Mouse (Mus musculus) thymus, adult 18-20 months (tissue): Measurements from ENCODE around the gene Rreb1.
A peak's percentile ranks its signal among the peaks of the same experiment; 100 is the strongest.

Experiments
- DNase-seq, 2 experiments: peaks; one replicate each; pipeline ENCODE4 v3.0.0; 2022; ENCODE audit warnings: mixed read lengths in 2 of 2

Gene Rreb1

DNA sequence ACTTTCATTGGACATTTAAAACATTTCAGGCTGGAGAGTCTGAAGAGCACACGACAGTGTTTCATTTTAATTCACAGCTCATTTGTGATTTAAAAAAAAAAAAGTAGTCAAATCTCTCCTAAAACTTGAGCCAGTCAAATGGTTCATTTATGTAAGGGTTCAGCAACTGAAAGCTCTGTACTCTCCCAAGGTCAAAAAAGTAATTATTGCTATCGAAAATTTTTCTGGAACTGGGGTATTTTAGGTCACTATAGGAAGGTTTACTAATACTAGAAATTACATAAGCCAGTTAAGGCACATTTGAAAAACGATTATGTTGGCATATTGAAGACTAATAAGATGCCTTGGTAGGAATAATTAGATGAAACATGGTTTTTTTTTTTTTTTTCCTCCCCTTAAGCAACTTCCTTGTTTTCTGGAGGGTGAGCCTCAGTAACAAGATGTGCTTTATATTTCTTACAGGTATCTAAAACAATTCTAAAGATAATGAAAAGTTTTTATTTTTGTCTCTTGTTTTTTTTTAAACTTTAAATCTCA is 77.1 kb downstream of the Rreb1 start:
- no peak for DNase-seq

GRCm38 (mm10) chr13:37855765-37856164 is 77.6 kb downstream of the Rreb1 start:
- no peak for DNase-seq

DNA sequence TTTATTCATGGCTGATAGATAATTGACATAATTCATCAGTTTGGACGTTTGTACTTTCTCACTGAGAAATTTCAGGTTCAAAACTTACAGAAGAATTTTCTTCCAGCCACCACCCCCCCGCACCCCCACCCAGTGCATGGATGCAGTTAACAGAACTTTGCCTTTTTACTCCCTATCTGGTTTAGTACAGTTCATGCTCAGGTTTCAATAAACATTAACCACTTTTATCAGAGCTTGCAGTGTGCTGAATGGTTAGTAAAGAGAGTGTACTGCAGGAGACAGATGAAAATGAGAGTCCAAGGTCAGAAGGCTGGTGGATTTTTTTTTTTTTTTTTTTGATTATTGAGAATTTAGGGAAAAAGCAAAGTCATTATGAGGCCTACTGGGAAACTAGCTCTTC is 78.3 kb downstream of the Rreb1 start:
- no peak for DNase-seq

GRCm38 (mm10) chr13:37857284-37858065 is 79.3 kb downstream of the Rreb1 start:
- DNase-seq: peak; percentile 87 to 88

DNA sequence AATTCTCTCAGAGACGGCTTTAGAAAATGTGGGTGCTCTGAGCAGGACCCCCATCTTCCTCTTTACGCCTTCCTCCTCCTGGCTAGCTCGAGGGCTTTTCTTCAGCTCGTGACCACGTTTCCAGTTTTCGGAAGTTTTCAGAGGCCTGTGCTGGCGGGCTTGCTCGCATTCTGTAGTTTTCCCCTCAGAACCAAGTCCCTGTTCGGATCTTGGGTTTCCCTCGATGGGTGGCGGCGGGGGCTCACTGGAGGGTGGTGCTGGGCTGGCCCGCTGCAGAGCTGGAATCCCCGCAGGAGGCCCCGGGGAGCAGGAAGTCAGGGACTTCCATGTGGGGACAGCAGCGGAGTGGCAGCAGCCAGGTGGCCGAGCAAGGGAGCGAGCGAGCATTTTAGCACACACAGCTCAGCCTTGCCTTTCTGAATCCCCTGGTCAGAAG is 79.9 kb downstream of the Rreb1 start:
- DNase-seq: peak; percentile 56 to 63

DNA sequence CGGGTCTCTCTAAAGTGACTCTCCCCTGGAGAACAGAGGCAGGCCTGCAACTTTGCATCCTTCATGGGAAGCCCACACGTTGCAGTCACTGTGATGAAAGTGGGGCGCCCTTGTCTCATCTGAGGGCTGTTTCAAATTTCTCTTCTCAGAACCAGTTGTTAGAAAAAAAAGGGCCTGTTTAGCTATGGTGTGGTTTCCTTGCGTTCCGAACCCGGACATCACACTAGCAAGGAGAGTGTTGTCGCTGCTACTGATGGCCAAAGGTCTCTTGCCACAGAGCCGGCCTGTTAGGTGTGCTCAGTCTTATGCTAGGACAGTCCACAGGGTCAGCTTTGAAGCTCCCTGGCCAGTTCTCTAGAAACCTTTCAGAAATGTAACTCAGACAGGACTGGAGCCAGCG is 80.3 kb downstream of the Rreb1 start:
- DNase-seq: no peak

GRCm38 (mm10) chr13:37859782-37860181 is 81.6 kb downstream of the Rreb1 start:
- no peak for DNase-seq

GRCm38 (mm10) chr13:37860204-37860603 is 82.0 kb downstream of the Rreb1 start:
- DNase-seq: no peak

DNA sequence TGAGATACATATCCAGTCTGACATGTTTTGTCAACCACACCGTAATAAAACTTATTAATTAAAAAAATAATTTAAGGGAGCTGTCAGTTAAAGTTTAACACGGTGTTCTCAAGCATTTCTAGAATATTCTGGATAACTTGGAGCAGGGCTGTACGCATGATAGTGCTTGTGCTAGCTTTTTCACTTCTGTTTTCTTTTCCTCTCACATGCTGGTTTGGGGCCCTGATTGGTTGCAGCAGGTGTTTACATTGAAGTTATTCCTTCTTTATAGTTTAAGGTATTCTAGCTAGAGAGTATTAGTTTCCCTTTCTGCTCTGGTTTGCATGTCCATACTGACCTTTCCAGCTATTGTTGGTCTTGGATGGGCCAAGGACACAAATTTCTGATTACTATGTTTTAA is 82.6 kb downstream of the Rreb1 start:
- DNase-seq: no peak

DNA sequence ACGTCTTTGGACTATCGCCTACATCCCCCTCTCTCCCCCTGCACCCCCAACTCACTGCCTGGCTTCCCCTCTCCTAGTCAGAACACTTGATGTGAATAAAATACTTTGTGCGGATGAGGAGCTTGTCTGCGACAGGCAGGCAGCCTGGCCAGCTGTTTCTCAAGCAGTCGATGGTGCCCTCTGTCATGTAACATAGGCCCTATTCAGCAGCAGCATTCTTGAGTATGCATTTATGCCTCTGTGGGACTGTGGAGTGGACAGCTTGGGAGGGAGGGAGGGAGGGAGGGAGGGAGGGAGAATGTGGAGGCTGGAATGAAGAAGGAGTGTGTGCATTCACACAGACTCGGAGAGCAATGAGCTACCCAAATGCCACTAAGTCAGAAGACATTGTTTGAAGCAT is 84.3 kb downstream of the Rreb1 start:
- no peak for DNase-seq

DNA sequence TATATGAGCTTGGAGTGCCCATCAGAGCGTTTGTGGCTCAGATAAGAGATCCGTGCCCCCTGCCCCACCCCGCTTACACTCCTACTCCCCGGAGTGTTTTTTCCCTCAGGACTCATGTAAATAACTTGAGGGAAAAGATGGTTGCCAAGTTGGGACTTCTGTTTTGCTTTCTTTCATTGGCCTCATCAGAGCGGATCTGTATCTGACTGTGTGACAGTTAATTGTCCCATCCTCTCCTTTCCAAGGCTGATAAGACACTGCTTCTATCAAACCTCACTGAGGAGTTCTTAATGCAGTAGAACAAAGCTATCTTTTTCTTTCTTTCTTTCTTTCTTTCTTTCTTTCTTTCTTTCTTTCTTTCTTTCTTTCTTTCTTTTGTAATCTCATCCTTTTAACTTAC is 85.4 kb downstream of the Rreb1 start:
- DNase-seq: no peak

DNA sequence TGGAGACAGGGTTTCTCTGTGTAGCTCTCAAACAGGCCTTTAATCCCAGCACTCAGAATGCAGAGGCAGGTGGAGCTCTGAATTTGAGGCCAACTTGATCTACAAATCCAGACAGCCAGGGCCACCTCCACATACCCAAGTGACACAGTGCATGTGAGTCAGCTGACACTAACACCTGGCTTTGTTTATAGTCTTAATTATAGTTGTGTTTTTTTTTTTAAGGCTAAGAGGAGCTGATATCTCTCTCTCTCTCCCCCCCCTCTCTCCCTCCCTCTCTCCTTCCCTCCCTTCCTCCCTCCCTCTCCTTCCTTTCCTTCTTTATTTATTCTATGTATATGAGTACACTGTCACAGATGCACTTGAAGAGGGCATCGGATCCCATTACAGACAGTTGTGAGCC is 86.5 kb downstream of the Rreb1 start:
- no peak for DNase-seq

- no peak for DNase-seq
Observed at GRCm38 (mm10) chr13:37866296-37866695, 88.1 kb downstream of the Rreb1 start.

GRCm38 (mm10) chr13:37866846-37867245 is 88.6 kb downstream of the Rreb1 start:
- DNase-seq: no peak

GRCm38 (mm10) chr13:37870118-37870908 is 92.1 kb downstream of the Rreb1 start:
- no peak for DNase-seq

DNA sequence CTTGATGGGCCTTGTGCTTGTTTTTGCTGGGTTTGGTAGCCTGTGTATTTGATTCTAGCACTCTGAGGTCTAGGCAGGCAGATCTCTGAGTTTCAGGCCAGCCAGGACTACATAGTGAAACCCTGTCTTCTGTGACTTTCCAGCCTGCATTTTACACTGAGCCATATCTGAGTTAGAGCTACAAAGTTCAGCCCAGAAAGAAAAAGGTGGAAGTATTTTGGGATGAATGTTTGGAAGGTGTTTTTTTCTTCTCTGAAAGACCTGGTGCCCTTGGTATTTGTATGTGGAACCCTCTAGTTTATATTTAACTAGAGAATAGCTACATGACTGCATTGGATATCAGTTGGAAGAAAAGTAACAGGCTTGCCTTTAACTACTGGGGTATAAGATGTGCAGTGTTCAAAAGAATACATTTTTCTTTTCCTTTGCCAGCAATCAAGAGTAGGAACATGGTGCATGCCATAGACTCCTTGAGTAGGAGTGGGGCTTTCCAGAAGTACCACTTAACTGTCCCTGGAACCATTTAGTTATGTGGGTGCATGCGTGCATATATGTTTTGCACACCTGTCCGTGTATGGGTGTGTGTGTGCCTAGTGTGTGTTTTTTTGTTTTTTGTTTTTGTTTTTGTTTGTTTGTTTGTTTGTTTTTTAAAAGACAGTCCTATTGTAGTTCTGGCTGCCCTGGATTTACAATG is 94.1 kb downstream of the Rreb1 start:
- DNase-seq: no peak

GRCm38 (mm10) chr13:37873125-37873891 is 95.1 kb downstream of the Rreb1 start:
- no peak for DNase-seq

GRCm38 (mm10) chr13:37875919-37876318 is 97.7 kb downstream of the Rreb1 start:
- no peak for DNase-seq

DNA sequence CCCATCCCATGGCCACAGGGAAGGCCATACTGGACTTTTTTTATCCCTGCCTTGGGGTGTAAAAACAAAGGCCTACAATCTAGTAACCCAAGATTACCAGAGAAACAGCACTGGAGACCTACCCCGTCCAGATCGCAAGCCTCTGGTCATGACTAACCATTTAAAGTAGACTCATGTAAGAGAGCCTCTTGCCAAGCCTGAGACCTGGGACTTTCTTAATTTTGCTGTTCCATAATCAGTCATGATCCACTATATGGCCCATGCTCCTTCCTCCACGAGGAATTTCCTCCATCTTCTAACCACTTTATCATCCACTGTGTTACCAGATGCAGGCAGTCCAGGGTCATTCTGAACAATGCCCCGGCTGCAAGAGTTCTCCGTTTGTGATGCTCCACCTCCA is 98.2 kb downstream of the Rreb1 start:
- no peak for DNase-seq

DNA sequence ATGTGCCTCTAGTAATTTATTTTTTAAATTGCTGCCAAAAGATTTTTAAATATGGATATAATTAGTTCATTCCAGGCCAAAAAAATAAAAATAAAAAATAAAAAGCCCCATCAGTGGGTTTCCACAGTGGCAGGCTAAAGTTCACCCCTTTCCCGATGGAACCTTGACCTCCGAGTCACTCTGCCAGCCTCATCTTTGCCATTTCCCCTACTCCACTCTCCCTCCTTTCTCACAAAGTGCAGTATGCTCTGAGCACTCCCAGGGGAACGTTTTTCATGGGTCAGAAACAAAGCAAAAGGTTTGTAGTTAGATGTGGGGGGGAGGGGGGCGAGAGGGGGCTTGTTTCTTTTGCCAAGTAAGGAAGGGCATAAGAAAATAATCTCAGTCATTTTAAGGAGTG is 98.6 kb downstream of the Rreb1 start:
- DNase-seq: no peak

GRCm38 (mm10) chr13:37877241-37877640 is 99.0 kb downstream of the Rreb1 start:
- DNase-seq: no peak

- DNase-seq: no peak
Observed at GRCm38 (mm10) chr13:37878918-37879331, 100.7 kb downstream of the Rreb1 start.

DNA sequence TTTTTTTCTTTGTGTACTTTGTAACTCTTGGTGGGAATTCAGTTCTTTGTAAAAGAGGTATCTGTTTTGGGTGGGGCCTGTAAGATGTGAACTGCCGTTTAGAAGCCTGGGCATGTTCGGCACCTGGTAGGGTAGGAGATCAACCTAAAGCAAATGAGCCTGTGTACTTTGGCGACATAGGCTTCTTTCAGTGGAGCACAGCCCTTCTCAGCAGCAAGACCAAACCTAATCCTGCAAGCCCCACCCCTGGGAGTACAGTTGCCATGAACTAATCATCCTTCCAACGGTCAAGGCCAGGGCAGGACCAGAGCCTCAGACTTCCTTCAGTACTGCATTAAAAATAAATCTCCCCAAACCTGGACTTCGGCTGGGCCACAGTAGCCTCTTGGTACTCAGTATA is 101.4 kb downstream of the Rreb1 start:
- DNase-seq: no peak
